Mouse (Mus musculus) embryonic facial prominence, embryonic 15.5 days (tissue): ENCODE measurements around the gene Gfer. TPM values are rescaled to one million over a fixed set of nuclear protein-coding genes. Genes with fewer than 3 reads are reported as not detected.
A peak's percentile ranks its signal among the peaks of the same experiment; 100 is the strongest.

ENCODE experiments used
- ATAC-seq: fragments of 200-750 bp; cut with Nextera tagmentation; 2 replicates; pipeline ENCODE4 v1.8.0; 2017; ENCODE audit warnings: low read depth, moderate TSS enrichment; ENCODE audit not compliant: insufficient number of reproducible peaks, low FRiP score, low TSS enrichment
- H3K27ac ChIP-seq: fragments of 300-500 bp; sonication (generic); replicated peaks from 2 replicates; pipeline ENCODE4 v1.5.1; 2015; ENCODE audit warnings: mild to moderate bottlenecking, inconsistent platforms
- H3K27me3 ChIP-seq: fragments of 300-500 bp; sonication (generic); 2 replicates; pipeline ENCODE4 v1.6.1; 2015; ENCODE audit warnings: inconsistent platforms
- H3K36me3 ChIP-seq: fragments of 300-500 bp; sonication (generic); 2 replicates; pipeline ENCODE4 v1.6.1; 2015; ENCODE audit warnings: mild to moderate bottlenecking, inconsistent platforms
- H3K4me1 ChIP-seq: fragments of 300-500 bp; sonication (generic); 2 replicates; pipeline ENCODE4 v1.6.1; 2015; ENCODE audit warnings: inconsistent platforms
- H3K4me2 ChIP-seq: fragments of 300-500 bp; sonication (generic); replicated peaks from 2 replicates; pipeline ENCODE4 v1.6.1; 2015; ENCODE audit warnings: mild to moderate bottlenecking, inconsistent platforms
- H3K4me3 ChIP-seq: fragments of 300-500 bp; sonication (generic); replicated peaks from 2 replicates; pipeline ENCODE4 v1.5.1; 2015; ENCODE audit warnings: mild to moderate bottlenecking, inconsistent platforms
- H3K9ac ChIP-seq: fragments of 300-500 bp; sonication (generic); 2 replicates; pipeline ENCODE4 v1.6.1; 2015; ENCODE audit warnings: inconsistent platforms
- H3K9me3 ChIP-seq: fragments of 300-500 bp; sonication (generic); replicated peaks from 2 replicates; pipeline ENCODE4 v1.6.1; 2016; ENCODE audit warnings: inconsistent platforms
- WGBS: fragments of 180-500 bp; shearing (Covaris S2); methylation state at CpG from one replicate; pipeline ENCODE4 v1.1.7; 2015; 5-methylcytosine and 5-hydroxymethylcytosine counted together
- polyA plus RNA-seq: library from polyadenylated mRNA; unstranded; fragments of >200 nt; fragmentation: Nextera tagmentation; extraction: Ambion mirVana; gene quantifications from 2 replicates; pipeline ENCODE4 v1.2.1, GENCODE M21; 2015

Gfer gene
- polyA plus RNA-seq, 1 experiment from 2014 or later: 35.2 TPM

DNA sequence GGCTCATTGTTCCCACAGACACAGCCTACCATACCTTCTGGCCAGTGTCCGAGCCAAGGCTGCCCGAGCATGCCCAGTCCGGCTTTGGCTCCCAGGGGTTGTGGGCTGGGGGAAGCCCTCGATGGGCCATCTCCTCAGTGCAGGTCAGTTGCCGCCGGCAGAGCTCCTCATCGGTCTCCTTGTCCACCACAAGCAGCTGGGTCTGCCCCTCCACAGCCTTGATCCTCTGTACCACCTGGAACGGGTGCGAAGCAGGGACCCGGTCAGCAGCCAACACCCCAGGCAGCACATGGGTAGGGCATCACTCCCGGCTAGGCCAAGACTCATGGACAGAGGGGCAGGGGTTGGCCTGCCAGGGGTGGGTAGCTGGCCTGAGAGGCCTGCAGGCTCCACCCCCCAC, 48.5 kb downstream of the Gfer start:
- H3K36me3 ChIP-seq: peaks cover 8% of the 10 kb centered on the region; the same call in 1 of the 2 replicates
- WGBS: 73% methylated on average over 11 of the region's 11 CpGs
- no peak overlapping the region for H3K9ac ChIP-seq
- H3K27me3 ChIP-seq: no peaks in the 10 kb centered on the region
- ATAC-seq: no peak
- no peak overlapping the region for H3K4me2 ChIP-seq
- H3K4me1 ChIP-seq: peaks cover 51% of the 10 kb centered on the region
- no peaks in the 10 kb centered on the region for H3K9me3 ChIP-seq
- no peak overlapping the region for H3K4me3 ChIP-seq
- no peak overlapping the region for H3K27ac ChIP-seq

DNA sequence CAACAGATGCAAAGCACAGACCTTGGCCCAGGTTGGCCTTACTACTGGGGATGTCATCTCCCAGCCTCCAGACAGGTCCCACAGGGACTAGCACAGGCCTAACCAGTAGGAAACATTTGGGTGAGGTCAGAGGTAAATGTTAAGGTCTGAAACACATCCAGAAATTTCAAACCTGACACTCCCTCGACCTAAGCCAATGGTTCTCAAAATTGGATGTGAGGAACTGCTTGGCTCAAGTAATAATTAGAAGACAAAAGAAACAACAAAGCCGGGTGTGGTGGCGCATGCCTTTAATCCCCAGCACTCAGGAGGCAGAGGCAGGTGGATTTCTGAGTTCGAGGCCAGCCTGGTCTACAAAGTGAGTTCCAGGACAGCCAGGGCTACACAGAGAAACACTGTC, 49.6 kb downstream of the Gfer start:
- ATAC-seq: no peak
- peaks cover 12% of the 10 kb centered on the region; the same call in 1 of the 2 replicates for H3K36me3 ChIP-seq
- H3K27me3 ChIP-seq: no peaks in the 10 kb centered on the region
- H3K9ac ChIP-seq: no peak overlapping the region
- no peaks in the 10 kb centered on the region for H3K9me3 ChIP-seq
- no peak overlapping the region for H3K4me2 ChIP-seq
- no peak overlapping the region for H3K4me3 ChIP-seq
- H3K4me1 ChIP-seq: peaks cover 51% of the 10 kb centered on the region
- WGBS: 82% methylated on average over 4 of the region's 4 CpGs
- H3K27ac ChIP-seq: 0 out of 2 replicates have a peak overlapping the region, but pooled peaks have one; percentile 34

- H3K9ac ChIP-seq: no peak overlapping the region
- ATAC-seq: no peak
- H3K36me3 ChIP-seq: peaks cover 14% of the 10 kb centered on the region; the same call in 1 of the 2 replicates
- H3K9me3 ChIP-seq: no peaks in the 10 kb centered on the region
- no peak overlapping the region for H3K4me3 ChIP-seq
- peak overlapping the region; percentile 34; the same call in 1 of the 2 replicates for H3K27ac ChIP-seq
- WGBS: 62% methylated on average over 3 of the region's 3 CpGs
- H3K27me3 ChIP-seq: no peaks in the 10 kb centered on the region
- no peak overlapping the region for H3K4me2 ChIP-seq
- peaks cover 51% of the 10 kb centered on the region for H3K4me1 ChIP-seq
Observed at GRCm38 (mm10) chr17:24645916-24646315, 50.0 kb downstream of the Gfer start.

DNA sequence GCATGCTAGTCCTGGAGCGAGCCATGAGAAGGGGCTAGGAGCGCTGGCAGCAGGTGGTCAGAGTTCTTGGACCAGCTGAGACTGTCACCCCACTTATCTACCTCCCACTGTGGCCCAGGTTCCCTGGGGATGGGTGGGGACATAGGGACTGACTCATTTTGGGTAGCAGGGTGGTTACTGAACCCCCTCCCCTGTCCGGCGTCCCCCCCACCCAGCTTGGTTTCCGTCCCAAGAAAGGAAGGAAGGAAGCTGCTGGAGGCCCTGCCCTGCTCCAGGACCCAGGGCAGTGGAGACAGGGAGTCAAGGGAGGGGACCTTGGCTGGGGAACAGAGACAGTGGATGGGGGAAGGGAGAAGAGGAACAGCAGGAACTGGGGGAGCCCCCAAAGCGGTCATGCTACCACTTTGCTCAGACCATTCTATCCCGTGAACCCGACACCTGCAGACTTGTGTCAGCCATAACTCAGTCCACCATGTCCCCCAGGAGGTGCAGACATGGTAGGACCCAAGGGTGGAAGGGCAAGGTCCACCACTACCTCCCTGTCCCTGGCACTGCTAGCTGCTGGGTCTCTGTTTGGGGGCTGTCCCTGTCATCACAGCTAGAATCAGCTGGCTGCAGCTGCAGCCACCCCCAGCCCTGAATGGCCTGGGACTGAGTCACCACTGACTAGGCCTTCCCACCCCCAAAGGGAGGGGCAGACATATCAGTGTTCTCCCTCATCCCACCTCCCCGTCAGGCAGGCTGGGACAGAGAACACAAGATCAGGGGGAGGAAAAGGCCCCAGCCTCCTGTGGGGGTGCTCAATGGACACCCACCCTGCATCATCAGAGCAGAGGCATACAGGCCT, 50.9 kb downstream of the Gfer start:
- Histone ChIP-seq H3K4me2 (no peak overlapping the region), H3K9me3 (no peaks in the 10 kb centered on the region), H3K4me3 (no peak overlapping the region), H3K4me1 (peaks cover 50% of the 10 kb centered on the region), H3K27me3 (no peaks in the 10 kb centered on the region), H3K36me3 (peaks cover 16% of the 10 kb centered on the region; the same call in 1 of the 2 replicates), H3K27ac (peak overlapping the region; percentile 73), H3K9ac (no peak overlapping the region)
- no peak for ATAC-seq
- WGBS: 78% methylated on average over 9 of the region's 9 CpGs

DNA sequence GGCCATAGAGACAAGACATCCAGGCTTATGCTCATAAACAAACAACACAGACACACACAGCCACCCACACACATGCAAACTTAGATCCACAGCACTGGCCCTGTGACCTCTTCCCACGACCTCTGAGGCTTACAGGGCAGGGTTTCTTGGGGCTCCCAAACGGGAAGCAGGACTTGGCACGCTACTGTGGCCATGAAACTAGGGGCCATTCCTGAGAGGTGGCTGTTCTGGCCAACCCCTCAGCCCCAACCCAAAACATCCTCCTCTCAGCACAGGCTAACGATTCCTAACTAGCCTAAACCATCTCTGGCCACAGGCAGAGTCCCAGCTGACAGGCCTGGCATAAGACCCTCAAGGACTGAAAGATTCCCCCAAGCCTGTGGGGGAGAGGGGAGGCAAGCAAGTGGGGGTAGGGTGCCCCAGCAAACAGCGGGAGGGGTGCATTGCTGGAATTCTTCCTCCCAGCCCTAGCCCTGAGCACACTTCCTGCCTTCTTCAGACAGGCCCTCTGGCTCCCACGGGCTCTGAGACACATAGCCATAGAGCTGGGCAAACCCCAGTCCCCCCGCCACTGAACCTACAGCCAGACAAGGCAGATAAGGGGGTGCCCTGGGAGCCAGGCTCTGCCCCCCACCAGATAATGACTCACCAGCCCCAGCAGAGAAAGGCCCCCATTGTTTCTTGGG, 51.8 kb downstream of the Gfer start:
- peaks cover 16% of the 10 kb centered on the region; the same call in 1 of the 2 replicates for H3K36me3 ChIP-seq
- no peak for ATAC-seq
- no peaks in the 10 kb centered on the region for H3K9me3 ChIP-seq
- WGBS: 24% methylated on average over 7 of the region's 7 CpGs
- H3K4me2 ChIP-seq: 0 out of 2 replicates have a peak overlapping the region, but pooled peaks have one; percentile 4
- no peaks in the 10 kb centered on the region for H3K27me3 ChIP-seq
- peak overlapping the region; percentile 73 for H3K27ac ChIP-seq
- 0 out of 2 replicates have a peak overlapping the region, but pooled peaks have one; percentile 1 for H3K9ac ChIP-seq
- H3K4me1 ChIP-seq: peaks cover 51% of the 10 kb centered on the region
- no peak overlapping the region for H3K4me3 ChIP-seq

Other genes starting within 250 kb of the Gfer start
- gene E4f1, start 225.8 kb downstream of the Gfer start, polyA plus RNA-seq: 37.0 and 39.8 TPM in 2 replicates
- gene Pgp, start 225.8 kb downstream of the Gfer start, polyA plus RNA-seq: 48.9 and 50.6 TPM in 2 replicates
- 0.43 and 0.44 TPM in 2 replicates for gene Bricd5, start 222.3 kb downstream of the Gfer start, polyA plus RNA-seq
- 27.2 and 28.8 TPM in 2 replicates for gene Mlst8, start 217.1 kb downstream of the Gfer start, polyA plus RNA-seq
- gene Caskin1, start 207.6 kb downstream of the Gfer start, polyA plus RNA-seq: 2.5 and 4.0 TPM in 2 replicates
- 92.8 and 95.7 TPM in 2 replicates for gene Traf7, start 168.2 kb downstream of the Gfer start, polyA plus RNA-seq
- 3.7 and 4.3 TPM in 2 replicates for gene Rab26, start 161.9 kb downstream of the Gfer start, polyA plus RNA-seq
- 32.6 and 36.7 TPM in 2 replicates for gene Pkd1, start 146.3 kb downstream of the Gfer start, polyA plus RNA-seq
- gene Tsc2, start 63.5 kb downstream of the Gfer start, polyA plus RNA-seq: 57.8 and 64.4 TPM in 2 replicates
- gene Nthl1, start 63.5 kb downstream of the Gfer start, polyA plus RNA-seq: 22.2 and 25.3 TPM in 2 replicates
- gene Slc9a3r2, start 45.8 kb downstream of the Gfer start, polyA plus RNA-seq: 64.4 and 65.9 TPM in 2 replicates
- 0.36 and 0.56 TPM in 2 replicates for gene Npw, start 37.7 kb downstream of the Gfer start, polyA plus RNA-seq
- 23.8 and 26.8 TPM in 2 replicates for gene Zfp598, start 26.5 kb downstream of the Gfer start, polyA plus RNA-seq
- gene Syngr3, start 6.2 kb downstream of the Gfer start, polyA plus RNA-seq: 2.0 and 2.9 TPM in 2 replicates
- 3.8 and 5.8 TPM in 2 replicates for gene Noxo1, start 78 bp upstream of the Gfer start, polyA plus RNA-seq
- 61.3 and 63.4 TPM in 2 replicates for gene Tbl3, start 11.5 kb upstream of the Gfer start, polyA plus RNA-seq
- gene Rnf151, start 21.9 kb upstream of the Gfer start, polyA plus RNA-seq: 0.16 and 0.24 TPM in 2 replicates
- gene Rps2, start 22.0 kb upstream of the Gfer start, polyA plus RNA-seq: 1,508 and 1,594 TPM in 2 replicates
- gene Ndufb10, start 28.3 kb upstream of the Gfer start, polyA plus RNA-seq: 223 and 227 TPM in 2 replicates
- gene Rpl3l, start 31.7 kb upstream of the Gfer start, polyA plus RNA-seq: not detected in 2 replicates
- 26.6 and 27.9 TPM in 2 replicates for gene Msrb1, start 40.5 kb upstream of the Gfer start, polyA plus RNA-seq
- gene Hs3st6, start 56.8 kb upstream of the Gfer start, polyA plus RNA-seq: 26.4 and 30.4 TPM in 2 replicates
- 0.09 and 0.16 TPM in 2 replicates for gene Meiob, start 108.1 kb upstream of the Gfer start, polyA plus RNA-seq
- gene Hagh, start 144.0 kb upstream of the Gfer start, polyA plus RNA-seq: 47.0 and 47.3 TPM in 2 replicates
- gene Fahd1, start 154.2 kb upstream of the Gfer start, polyA plus RNA-seq: 19.1 and 19.8 TPM in 2 replicates
- gene Igfals, start 169.8 kb upstream of the Gfer start, polyA plus RNA-seq: 0.43 and 1.1 TPM in 2 replicates
- 48.9 and 49.6 TPM in 2 replicates for gene Nubp2, start 190.2 kb upstream of the Gfer start, polyA plus RNA-seq
- 43.5 and 45.3 TPM in 2 replicates for gene Spsb3, start 190.5 kb upstream of the Gfer start, polyA plus RNA-seq
- 28.5 and 32.6 TPM in 2 replicates for gene Eme2, start 198.9 kb upstream of the Gfer start, polyA plus RNA-seq
- gene Mrps34, start 199.0 kb upstream of the Gfer start, polyA plus RNA-seq: 86.8 and 92.3 TPM in 2 replicates
- 48.2 and 52.0 TPM in 2 replicates for gene Nme3, start 200.3 kb upstream of the Gfer start, polyA plus RNA-seq
- gene Mapk8ip3, start 240.8 kb upstream of the Gfer start, polyA plus RNA-seq: 36.4 and 38.3 TPM in 2 replicates